Mouse (Mus musculus): ENCODE measurements at regions not wholly inside any gene's neighbourhood (a gene's known extent, or its start where the extent isn't known, plus 50 kb on each side); places are given as distances from the start of the nearest gene placed in this dataset.

DNA sequence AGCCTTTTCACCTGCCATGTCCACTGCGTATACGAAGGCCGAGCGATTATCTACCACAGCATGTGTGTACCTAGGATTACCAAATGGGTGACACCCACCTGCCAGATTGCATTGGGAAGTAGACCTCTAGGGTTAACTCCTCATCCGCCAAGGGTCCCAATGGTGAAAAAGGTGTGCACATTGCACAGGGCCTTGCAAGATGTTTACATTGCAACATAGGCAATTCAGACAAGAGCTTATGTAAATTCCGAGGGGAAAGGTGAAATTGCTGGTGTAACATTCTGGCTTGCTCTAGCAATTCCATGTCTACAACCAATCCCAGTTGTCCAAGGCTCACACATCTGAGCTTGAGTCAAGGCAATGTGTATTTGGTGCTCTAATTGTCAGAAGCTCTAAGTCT is 245.7 kb downstream of the Rsl24d1 start:
- peaks cover 3% of the 10 kb centered on the region; the same call in 1 of the 2 replicates for H3K4me1 ChIP-seq
- no peaks in the 10 kb centered on the region for H3K9me3 ChIP-seq (replicated peaks)
- no peak overlapping the region for H3K27ac ChIP-seq
- no peaks in the 10 kb centered on the region for H3K36me3 ChIP-seq
- WGBS, result 94% methylated on average over 6 of the region's 6 CpGs
- no peak overlapping the region for H3K4me3 ChIP-seq
- H3K27me3 ChIP-seq (ENCODE audit: low read depth, poor library complexity, severe bottlenecking), result no peaks in the 10 kb centered on the region
- DNase-seq (ENCODE audit: low spot score), result no peak

DNA sequence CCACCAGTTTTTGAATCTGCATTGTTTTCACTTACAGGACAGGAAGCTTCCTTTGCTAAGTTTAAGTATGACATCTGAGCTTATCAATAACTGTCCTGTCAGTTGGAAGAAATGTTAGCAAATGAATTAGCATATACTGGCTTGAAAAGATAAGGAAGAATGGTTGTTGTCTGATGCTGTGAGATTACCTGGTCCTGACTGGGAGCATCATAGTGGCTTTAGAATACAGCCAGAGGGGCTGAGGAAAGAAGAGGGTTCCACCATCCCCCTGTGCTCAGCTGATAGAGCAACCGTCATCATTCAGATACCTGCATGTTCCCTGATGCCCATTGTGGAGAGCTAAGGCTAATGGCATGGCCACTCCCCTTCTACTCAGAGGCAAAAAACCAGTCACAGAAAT is 267.5 kb downstream of the Rsl24d1 start:
- 85% methylated on average over 1 of the region's 1 CpGs for WGBS
- no peaks in the 10 kb centered on the region for H3K4me1 ChIP-seq

DNA sequence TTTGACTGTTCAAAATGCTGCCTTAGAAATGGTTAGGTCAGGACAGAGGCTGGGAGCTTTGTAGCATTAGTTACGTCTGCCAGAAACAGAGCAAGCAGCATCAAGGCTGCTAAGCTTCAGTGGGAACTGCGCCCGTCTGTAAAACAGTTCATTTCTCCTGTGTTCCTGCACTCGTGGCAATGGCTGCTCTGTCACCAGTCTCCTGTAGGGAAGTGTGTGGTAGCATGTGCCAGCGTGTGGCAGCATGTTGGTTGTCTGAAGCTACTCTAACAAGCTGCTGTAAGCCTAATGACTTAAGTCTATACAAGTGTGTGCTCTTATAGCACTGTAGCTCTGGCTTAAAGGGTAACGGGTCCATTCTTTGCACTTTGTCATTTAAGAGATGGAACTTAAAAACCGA is 278.8 kb downstream of the Rsl24d1 start:
- 82% methylated on average over 7 of the region's 7 CpGs for WGBS
- no peak for DNase-seq (ENCODE audit: low spot score)
- H3K4me3 ChIP-seq, result no peak overlapping the region

More for the DNA sequence above, 267.5 kb downstream of the Rsl24d1 start:
- no peaks in the 10 kb centered on the region for H3K9me3 ChIP-seq (replicated peaks)
- no peaks in the 10 kb centered on the region for H3K36me3 ChIP-seq
- no peak overlapping the region for H3K27ac ChIP-seq
- H3K27me3 ChIP-seq (ENCODE audit: low read depth, poor library complexity, severe bottlenecking), result no peaks in the 10 kb centered on the region
- H3K4me3 ChIP-seq, result no peak overlapping the region
- no peak for DNase-seq (ENCODE audit: low spot score)

DNA sequence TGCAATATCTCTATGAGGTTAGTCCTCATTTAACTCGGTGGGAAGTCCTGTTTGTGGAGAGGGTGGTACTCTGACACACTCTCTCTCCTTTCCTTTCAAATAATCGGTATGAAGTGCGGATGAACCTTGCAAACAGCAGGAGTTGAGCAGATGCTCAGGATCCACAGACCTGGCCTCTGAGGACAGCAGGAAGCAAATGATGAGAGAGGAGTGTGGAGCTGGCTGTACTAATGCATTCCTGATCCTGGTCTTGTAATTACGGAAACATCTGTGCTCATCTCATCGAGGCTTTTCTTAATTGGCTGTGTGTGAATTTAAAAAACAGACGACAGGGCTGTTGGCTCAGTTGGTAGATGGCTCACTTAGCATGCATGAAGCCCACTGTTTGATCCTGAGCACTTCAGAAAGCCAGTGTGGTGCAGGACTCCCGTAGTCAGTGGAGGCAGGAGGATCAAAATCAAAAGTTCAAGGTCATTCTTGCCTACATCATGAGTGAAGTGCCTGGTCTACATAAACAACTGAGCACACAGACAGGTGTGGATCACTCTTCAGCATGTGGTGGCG is 300.2 kb downstream of the Rsl24d1 start:
- Histone ChIP-seq H3K4me1 (0 out of 2 replicates have a peak, but pooled peaks cover 3% of the 10 kb centered on the region), H3K9me3 (replicated peaks) (no peaks in the 10 kb centered on the region), H3K4me3 (no peak overlapping the region), H3K36me3 (no peaks in the 10 kb centered on the region), H3K27me3 (ENCODE audit: low read depth, poor library complexity, severe bottlenecking) (no peaks in the 10 kb centered on the region), H3K27ac (no peak overlapping the region)
- DNase-seq (ENCODE audit: low spot score), result no peak
- 80% methylated on average over 8 of the region's 8 CpGs for WGBS

More for the DNA sequence above, 278.8 kb downstream of the Rsl24d1 start:
- no peaks in the 10 kb centered on the region for H3K27me3 ChIP-seq (ENCODE audit: low read depth, poor library complexity, severe bottlenecking)
- H3K27ac ChIP-seq, result no peak overlapping the region
- no peaks in the 10 kb centered on the region for H3K4me1 ChIP-seq
- no peaks in the 10 kb centered on the region for H3K36me3 ChIP-seq
- H3K9me3 ChIP-seq (replicated peaks), result no peaks in the 10 kb centered on the region

DNA sequence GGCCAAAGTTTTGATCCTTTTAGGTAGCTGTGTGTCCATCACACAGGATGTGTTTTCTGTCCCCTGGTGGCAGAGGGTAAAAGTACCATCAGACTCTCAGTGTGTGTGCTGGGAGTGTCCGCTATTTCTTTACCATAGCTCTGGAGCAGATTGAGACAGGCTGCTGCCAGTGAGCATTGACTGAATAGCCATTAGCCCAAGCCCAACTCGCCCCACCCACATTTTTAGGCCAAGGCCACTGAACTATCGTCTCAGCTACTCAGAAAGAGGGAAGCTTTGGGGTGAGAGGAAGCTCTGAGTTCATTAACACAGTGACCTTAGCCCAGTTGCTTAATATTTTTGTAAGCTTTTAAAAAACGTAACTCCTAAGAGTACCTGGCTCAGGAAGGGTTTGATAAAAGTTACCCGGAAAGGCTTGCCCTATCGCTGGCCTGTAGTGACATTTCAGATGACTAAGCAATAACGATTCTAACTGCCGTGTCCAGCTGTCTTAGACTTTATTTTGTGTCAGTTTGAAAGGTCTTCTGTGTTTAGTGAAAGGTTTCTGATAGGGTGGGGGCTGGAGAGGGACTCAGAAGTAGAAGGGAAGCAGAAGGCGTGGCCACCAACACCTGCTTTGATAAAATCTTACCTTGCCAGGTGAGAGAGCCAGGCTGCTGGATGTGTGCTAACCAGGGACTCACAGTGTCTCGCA is 303.0 kb downstream of the Rsl24d1 start:
- WGBS, result 88% methylated on average over 10 of the region's 10 CpGs
- no peak for DNase-seq (ENCODE audit: low spot score)
- H3K27ac ChIP-seq, result no peak overlapping the region
- no peak overlapping the region for H3K4me3 ChIP-seq
- no peaks in the 10 kb centered on the region for H3K9me3 ChIP-seq (replicated peaks)
- H3K27me3 ChIP-seq (ENCODE audit: low read depth, poor library complexity, severe bottlenecking), result no peaks in the 10 kb centered on the region
- 0 out of 2 replicates have a peak, but pooled peaks cover 3% of the 10 kb centered on the region for H3K4me1 ChIP-seq
- no peaks in the 10 kb centered on the region for H3K36me3 ChIP-seq

All from limb, embryonic 10.5 days (tissue).